Mouse (Mus musculus): ENCODE data around the gene Spag17. TPM values are rescaled to one million over a fixed set of nuclear protein-coding genes. Genes with fewer than 3 reads are reported as not detected.

The Spag17 gene
- polyA plus RNA-seq, 1 experiment from 2014 or later, result 0.21 TPM

DNA sequence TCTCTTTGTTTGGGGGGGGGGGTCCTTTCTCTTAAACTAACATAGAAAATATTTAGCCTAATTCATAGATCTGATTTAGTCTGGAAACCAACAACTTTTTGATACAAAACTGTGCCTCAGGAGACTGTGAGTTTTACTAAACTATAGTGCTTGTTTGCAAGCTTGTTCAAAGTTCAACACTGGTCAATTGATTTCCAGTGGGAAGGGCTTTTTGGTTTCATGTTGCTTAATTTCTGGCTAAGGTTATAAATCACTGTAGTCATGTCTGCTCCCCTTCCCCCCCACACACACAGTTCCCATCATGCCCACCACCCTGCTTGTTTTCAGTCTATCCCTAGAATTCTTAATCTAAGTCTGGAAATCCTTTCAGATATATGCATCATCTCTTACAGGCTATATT is 279.8 kb downstream of the Spag17 start:
- Histone ChIP-seq H3K27ac (ENCODE audit: low read length) (peak overlapping the region; percentile 47; the same call in 1 of the 2 replicates), H3K4me2 (ENCODE audit: low read depth, low read length) (no peak overlapping the region)
- ATAC-seq (ENCODE audit: low read depth), result no peak

DNA sequence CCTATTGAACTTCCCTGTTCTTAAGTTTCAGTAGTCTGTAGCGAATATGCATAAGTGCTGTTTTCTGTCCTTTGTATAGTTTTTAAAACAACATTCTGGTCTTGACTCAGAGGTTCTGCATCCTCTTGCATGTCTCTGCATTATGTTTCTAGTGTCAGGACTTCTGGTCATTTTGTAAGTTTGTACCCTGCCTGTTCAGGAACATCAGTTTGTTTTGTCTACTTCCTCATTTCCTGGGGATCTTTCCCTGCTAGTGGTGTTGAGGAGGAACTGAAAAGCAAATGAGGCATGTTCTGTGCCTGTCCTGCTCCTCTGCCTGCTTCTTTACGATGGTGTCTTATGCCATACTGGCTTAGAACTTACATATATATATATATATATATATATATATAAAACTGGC is 290.8 kb downstream of the Spag17 start:
- no peak overlapping the region for H3K4me2 ChIP-seq (ENCODE audit: low read depth, low read length)
- H3K4me1 ChIP-seq (ENCODE audit: control insufficient read depth, low read depth, low read length), result no peaks in the 10 kb centered on the region
- H3K36me3 ChIP-seq (ENCODE audit: control insufficient read depth, insufficient read depth), result peaks cover 19% of the 10 kb centered on the region
- H3K9ac ChIP-seq (ENCODE audit: low read depth, low read length), result no peak overlapping the region
- WGBS (ENCODE audit: insufficient replicate concordance), result 59% methylated on average over 2 of the region's 2 CpGs
- no peak for ATAC-seq (ENCODE audit: low read depth)
- H3K9me3 ChIP-seq (replicated peaks; ENCODE audit: control insufficient read depth, low read length), result no peaks in the 10 kb centered on the region
- no peak overlapping the region for H3K4me3 ChIP-seq (ENCODE audit: low read depth, low read length)
- no peak overlapping the region for H3K27ac ChIP-seq (ENCODE audit: low read length)
- H3K27me3 ChIP-seq (ENCODE audit: control insufficient read depth, insufficient read depth, low read depth, low read length), result no peaks in the 10 kb centered on the region

More for the DNA sequence above, 279.8 kb downstream of the Spag17 start:
- Histone ChIP-seq H3K9me3 (replicated peaks; ENCODE audit: control insufficient read depth, low read length) (no peaks in the 10 kb centered on the region), H3K9ac (ENCODE audit: low read depth, low read length) (no peak overlapping the region), H3K4me1 (ENCODE audit: control insufficient read depth, low read depth, low read length) (peaks cover 13% of the 10 kb centered on the region), H3K27me3 (ENCODE audit: control insufficient read depth, insufficient read depth, low read depth, low read length) (no peaks in the 10 kb centered on the region), H3K4me3 (ENCODE audit: low read depth, low read length) (no peak overlapping the region), H3K36me3 (ENCODE audit: control insufficient read depth, insufficient read depth) (no peaks in the 10 kb centered on the region)

DNA sequence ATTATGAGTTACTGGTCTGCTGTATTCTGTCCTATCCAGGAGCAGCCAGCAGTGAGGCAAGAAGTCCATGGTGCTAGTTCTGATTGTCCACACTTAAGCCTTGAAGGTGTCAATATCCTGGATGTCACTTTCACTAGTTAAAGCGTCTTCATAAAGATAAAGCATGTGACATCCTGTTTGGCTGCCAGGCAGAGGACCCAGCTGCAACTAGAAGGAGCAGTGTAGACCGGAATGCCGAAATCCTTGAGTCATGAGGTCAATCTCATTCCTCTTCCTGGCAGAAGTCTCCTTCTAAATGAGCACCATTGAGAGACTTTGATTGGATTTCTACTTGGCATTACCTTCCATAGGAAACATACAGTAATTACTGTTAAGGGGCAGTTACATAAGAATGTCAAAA is 295.3 kb downstream of the Spag17 start:
- WGBS (ENCODE audit: insufficient replicate concordance), result 78% methylated on average over 3 of the region's 3 CpGs
- no peaks in the 10 kb centered on the region for H3K4me1 ChIP-seq (ENCODE audit: control insufficient read depth, low read depth, low read length)
- H3K9ac ChIP-seq (ENCODE audit: low read depth, low read length), result no peak overlapping the region
- H3K4me3 ChIP-seq (ENCODE audit: low read depth, low read length), result no peak overlapping the region
- ATAC-seq (ENCODE audit: low read depth), result no peak
- no peak overlapping the region for H3K4me2 ChIP-seq (ENCODE audit: low read depth, low read length)
- H3K36me3 ChIP-seq (ENCODE audit: control insufficient read depth, insufficient read depth), result peaks cover 15% of the 10 kb centered on the region
- H3K27me3 ChIP-seq (ENCODE audit: control insufficient read depth, insufficient read depth, low read depth, low read length), result no peaks in the 10 kb centered on the region
- no peaks in the 10 kb centered on the region for H3K9me3 ChIP-seq (replicated peaks; ENCODE audit: control insufficient read depth, low read length)
- H3K27ac ChIP-seq (ENCODE audit: low read length), result no peak overlapping the region

- no peak overlapping the region for H3K4me2 ChIP-seq (ENCODE audit: low read depth, low read length)
- no peak overlapping the region for H3K27ac ChIP-seq (ENCODE audit: low read length)
- no peaks in the 10 kb centered on the region for H3K27me3 ChIP-seq (ENCODE audit: control insufficient read depth, insufficient read depth, low read depth, low read length)
- WGBS (ENCODE audit: insufficient replicate concordance), result 38% methylated on average over 1 of the region's 1 CpGs
- no peaks in the 10 kb centered on the region for H3K9me3 ChIP-seq (replicated peaks; ENCODE audit: control insufficient read depth, low read length)
- H3K9ac ChIP-seq (ENCODE audit: low read depth, low read length), result no peak overlapping the region
- ATAC-seq (ENCODE audit: low read depth), result no peak
- peaks cover 8% of the 10 kb centered on the region for H3K36me3 ChIP-seq (ENCODE audit: control insufficient read depth, insufficient read depth)
- H3K4me1 ChIP-seq (ENCODE audit: control insufficient read depth, low read depth, low read length), result no peaks in the 10 kb centered on the region
- H3K4me3 ChIP-seq (ENCODE audit: low read depth, low read length), result no peak overlapping the region
Observed at GRCm38 (mm10) chr3:100189444-100189843, 304.2 kb downstream of the Spag17 start.

DNA sequence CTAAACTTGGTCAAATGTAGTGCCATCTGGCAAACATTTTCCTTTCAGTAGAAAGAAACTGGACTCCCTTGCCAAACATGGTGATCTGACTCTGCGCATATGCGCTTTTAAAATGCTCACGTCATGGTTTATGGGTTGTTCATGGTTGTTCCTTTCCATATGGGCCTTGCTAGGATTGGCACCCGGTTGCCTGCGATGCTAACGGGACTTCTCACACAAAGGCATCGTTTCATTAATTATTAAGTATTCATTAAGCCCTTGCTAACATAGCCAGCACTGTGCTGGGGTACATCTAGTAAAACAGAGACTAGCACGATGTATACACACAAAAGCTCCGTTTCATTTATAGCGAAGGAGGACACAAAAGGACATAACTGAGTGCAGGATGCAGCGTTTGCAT is 304.7 kb downstream of the Spag17 start:
- Histone ChIP-seq H3K36me3 (ENCODE audit: control insufficient read depth, insufficient read depth) (peaks cover 9% of the 10 kb centered on the region), H3K9ac (ENCODE audit: low read depth, low read length) (no peak overlapping the region), H3K4me3 (ENCODE audit: low read depth, low read length) (no peak overlapping the region), H3K9me3 (replicated peaks; ENCODE audit: control insufficient read depth, low read length) (no peaks in the 10 kb centered on the region), H3K27me3 (ENCODE audit: control insufficient read depth, insufficient read depth, low read depth, low read length) (no peaks in the 10 kb centered on the region), H3K27ac (ENCODE audit: low read length) (no peak overlapping the region), H3K4me2 (ENCODE audit: low read depth, low read length) (no peak overlapping the region), H3K4me1 (ENCODE audit: control insufficient read depth, low read depth, low read length) (no peaks in the 10 kb centered on the region)
- ATAC-seq (ENCODE audit: low read depth), result no peak
- 83% methylated on average over 11 of the region's 11 CpGs for WGBS (ENCODE audit: insufficient replicate concordance)
